Mouse (Mus musculus) gastrocnemius, adult 2 months (tissue): Measurements from ENCODE around the gene Galnt2. TPM values are rescaled to one million over a fixed set of nuclear protein-coding genes. Genes with fewer than 3 reads are reported as not detected.
A peak's percentile ranks its signal among the peaks of the same experiment; 100 is the strongest.

Source experiments
- DNase-seq: peaks from one replicate; pipeline ENCODE4 v3.0.0; 2022
- H3K27ac ChIP-seq: fragments of 200-600 bp; 2 replicates; pipeline ENCODE4 v1.8.1; 2022; ENCODE audit warnings: mild to moderate bottlenecking
- H3K4me3 ChIP-seq: fragments of 200-600 bp; 2 replicates; pipeline ENCODE4 v1.8.1; 2022; ENCODE audit warnings: mild to moderate bottlenecking, moderate library complexity
- CTCF ChIP-seq: fragments of 200-600 bp; IDR thresholded peaks from 2 replicates; pipeline ENCODE4 v1.8.1; 2022; ENCODE audit warnings: antibody characterized with exemption, mild to moderate bottlenecking, moderate library complexity
- intact Hi-C: fragments of 180-260 bp; cut with DNase I; formaldehyde crosslinking; loops from one replicate; pipeline ENCODE4 v1.15.1; 2025
- total RNA-seq, 2 experiments: library from RNA; stranded (reverse); gene quantifications; 2 replicates each; pipeline ENCODE4 v1.2.3; 2021

Gene Galnt2
- total RNA-seq, 2 experiments from 2014 or later: 35.6 to 37.2 TPM

- no peak overlapping the region for H3K27ac ChIP-seq
These were observed 11.0 kb downstream of the Galnt2 start for GRCm38 (mm10) chr8:124242208-124242607.

GRCm38 (mm10) chr8:124242913-124243312 is 11.7 kb downstream of the Galnt2 start:
- Histone ChIP-seq H3K4me3 (no peak overlapping the region), H3K27ac (no peak overlapping the region)
- intact Hi-C loops: no loop called here
- TF ChIP-seq CTCF: no peak
- DNase-seq: no peak

More at GRCm38 (mm10) chr8:124242208-124242607, 11.0 kb downstream of the Galnt2 start:
- DNase-seq: no peak
- intact Hi-C loops: no loop called here
- TF ChIP-seq CTCF: no peak
- no peak overlapping the region for H3K4me3 ChIP-seq

DNA sequence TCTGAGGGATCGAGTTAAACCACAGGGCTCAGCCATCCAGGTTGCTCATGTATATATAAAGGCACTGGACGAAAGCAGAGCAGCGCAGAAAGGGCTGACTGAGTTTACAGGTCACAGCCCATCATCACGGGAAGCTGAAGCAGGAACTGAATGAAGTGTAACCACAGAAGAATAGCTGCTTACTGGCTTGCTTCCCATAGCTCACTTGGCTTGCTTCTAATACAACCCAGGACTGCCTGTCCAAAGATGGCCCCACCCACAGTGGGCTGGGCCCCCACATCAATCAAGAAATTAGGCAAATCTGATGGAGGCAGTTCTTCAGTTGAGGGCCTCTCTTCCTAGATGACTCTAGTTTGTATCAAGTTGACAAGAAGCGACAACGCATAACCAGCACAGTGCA is 16.4 kb downstream of the Galnt2 start:
- Histone ChIP-seq H3K27ac (no peak overlapping the region), H3K4me3 (no peak overlapping the region)
- TF ChIP-seq CTCF: no peak
- intact Hi-C loops: no loop called here
- peak; percentile 11 for DNase-seq

- intact Hi-C loops: no loop called here
- DNase-seq: no peak
- TF ChIP-seq CTCF: no peak
- Histone ChIP-seq H3K4me3 (no peak overlapping the region), H3K27ac (no peak overlapping the region)
These were observed 17.5 kb downstream of the Galnt2 start for GRCm38 (mm10) chr8:124248688-124249087.

- intact Hi-C loops: no loop called here
- Histone ChIP-seq H3K27ac (no peak overlapping the region), H3K4me3 (no peak overlapping the region)
- no peak for DNase-seq
- TF ChIP-seq CTCF: no peak
These were observed 19.1 kb downstream of the Galnt2 start for GRCm38 (mm10) chr8:124250255-124250654.

GRCm38 (mm10) chr8:124250785-124251184 is 19.6 kb downstream of the Galnt2 start:
- H3K27ac ChIP-seq: peak overlapping the region; percentile 8; the same call in 1 of the 2 replicates
- intact Hi-C loops: no loop called here
- DNase-seq: no peak
- H3K4me3 ChIP-seq: no peak overlapping the region
- TF ChIP-seq CTCF: no peak

- Histone ChIP-seq H3K27ac (no peak overlapping the region), H3K4me3 (no peak overlapping the region)
- no peak for TF ChIP-seq CTCF
- no peak for DNase-seq
- intact Hi-C loops: no loop called here
These were observed 21.4 kb downstream of the Galnt2 start for GRCm38 (mm10) chr8:124252533-124252950.

DNA sequence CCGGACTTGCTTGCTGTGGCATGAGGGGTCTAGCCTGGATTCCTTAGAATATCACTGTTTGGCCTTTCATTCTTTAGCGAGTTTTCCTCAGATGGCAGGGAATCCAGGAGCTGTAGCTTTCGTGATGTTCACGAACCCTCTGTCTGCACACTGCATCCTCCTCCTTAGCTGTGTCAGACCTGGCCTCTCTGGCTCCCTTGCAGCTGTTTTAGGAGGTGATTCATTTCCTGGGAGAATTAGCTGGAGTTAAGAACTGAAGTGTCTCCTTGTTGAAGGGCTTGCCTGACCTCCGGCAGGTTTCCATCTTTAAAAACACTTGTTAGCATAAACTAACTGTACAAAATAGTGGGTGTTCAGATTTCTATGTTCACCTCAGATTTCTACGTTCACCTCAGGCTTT is 22.7 kb downstream of the Galnt2 start:
- Histone ChIP-seq H3K27ac (peak overlapping the region; percentile 5; the same call in 1 of the 2 replicates), H3K4me3 (no peak overlapping the region)
- TF ChIP-seq CTCF: no peak
- intact Hi-C loops: no loop called here
- DNase-seq: no peak

GRCm38 (mm10) chr8:124256841-124257240 is 25.6 kb downstream of the Galnt2 start:
- TF ChIP-seq CTCF: no peak
- Histone ChIP-seq H3K4me3 (no peak overlapping the region), H3K27ac (peak overlapping the region; percentile 71)
- intact Hi-C loops: no loop called here
- DNase-seq: peak; percentile 39

DNA sequence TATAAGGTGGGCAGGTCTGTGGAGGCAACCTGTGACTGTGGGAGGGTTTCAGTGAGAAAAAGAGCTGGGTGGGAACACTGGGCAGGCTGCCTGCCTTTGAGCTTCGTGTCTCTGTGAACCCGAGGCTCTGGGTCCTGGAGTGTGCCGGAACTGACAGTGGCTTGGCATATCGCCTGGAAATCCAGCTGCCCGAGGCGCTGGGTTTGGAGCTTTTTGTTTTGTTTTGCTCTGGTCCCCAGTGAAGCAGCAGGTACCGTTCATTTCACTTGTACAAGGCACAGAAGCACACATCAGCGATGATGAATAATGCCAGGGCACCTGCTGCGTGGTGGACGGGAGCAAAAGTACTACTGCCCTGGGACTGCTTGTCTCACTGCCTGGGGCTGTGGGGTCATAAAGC is 26.2 kb downstream of the Galnt2 start:
- H3K4me3 ChIP-seq: peak overlapping the region; percentile 37
- DNase-seq: peak; percentile 80
- TF ChIP-seq CTCF: no peak
- intact Hi-C loops: no loop called here
- peak overlapping the region; percentile 71 for H3K27ac ChIP-seq

GRCm38 (mm10) chr8:124259146-124259545 is 28.0 kb downstream of the Galnt2 start:
- intact Hi-C loops: no loop called here
- no peak for TF ChIP-seq CTCF
- no peak overlapping the region for H3K4me3 ChIP-seq
- H3K27ac ChIP-seq: no peak overlapping the region
- DNase-seq: no peak

DNA sequence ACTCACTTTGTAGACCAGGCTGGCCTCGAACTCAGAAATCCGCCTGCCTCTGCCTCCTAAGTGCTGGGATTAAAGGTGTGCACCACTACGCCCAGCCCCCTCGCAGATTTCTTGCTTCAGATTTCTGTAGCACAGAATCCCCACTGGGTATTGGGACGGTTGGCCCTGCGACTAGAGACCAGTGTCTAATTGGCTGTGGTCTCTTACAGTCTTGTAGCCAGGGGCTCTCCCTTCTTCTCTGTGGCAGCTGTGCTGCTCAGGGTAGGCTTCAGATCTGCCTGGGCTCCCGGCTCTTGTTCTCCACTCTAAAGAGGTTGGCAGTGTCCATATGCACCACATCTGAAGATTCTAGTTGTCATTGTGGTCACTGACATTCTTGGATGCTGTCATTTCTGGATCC is 28.7 kb downstream of the Galnt2 start:
- intact Hi-C loops: no loop called here
- no peak overlapping the region for H3K4me3 ChIP-seq
- TF ChIP-seq CTCF: no peak
- H3K27ac ChIP-seq: no peak overlapping the region
- no peak for DNase-seq

DNA sequence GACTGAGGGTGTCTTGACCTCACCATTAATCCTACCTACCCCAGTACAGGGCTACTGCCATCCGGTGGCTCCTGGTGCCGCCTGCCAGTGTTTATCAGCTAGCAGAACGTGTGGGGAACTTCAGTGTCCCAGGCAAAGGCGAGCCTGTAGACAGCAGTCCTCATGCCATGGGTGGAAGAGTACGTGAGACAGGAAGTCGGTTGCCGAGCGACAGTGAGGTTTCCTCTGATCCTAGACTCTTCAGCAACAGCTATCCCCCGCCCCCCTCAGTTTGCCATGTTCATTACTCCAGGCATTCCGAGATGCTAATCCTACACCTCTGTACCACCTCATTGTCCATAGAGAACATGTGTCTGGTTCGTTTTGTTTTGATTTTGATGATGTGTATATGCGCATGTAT is 29.2 kb downstream of the Galnt2 start:
- intact Hi-C loops: no loop called here
- H3K4me3 ChIP-seq: no peak overlapping the region
- no peak for TF ChIP-seq CTCF

DNA sequence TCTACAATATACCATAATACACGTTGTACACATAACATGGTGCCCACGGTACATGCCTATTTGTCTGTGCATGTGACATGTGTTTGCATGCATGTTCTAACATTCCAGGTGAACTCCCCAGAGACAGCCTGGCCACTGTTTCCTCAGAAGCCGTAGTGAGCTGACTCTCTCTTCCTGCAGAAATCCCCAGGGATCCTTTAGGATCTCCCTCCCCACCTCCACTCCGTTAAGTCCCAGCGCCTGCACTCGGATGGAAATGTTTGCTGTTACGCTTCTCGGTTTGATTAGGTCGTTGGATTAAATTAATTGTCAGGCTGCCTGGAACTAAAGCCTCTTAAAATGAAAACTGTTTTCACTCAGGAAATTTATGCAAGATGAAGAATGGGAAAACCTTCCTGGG is 31.9 kb downstream of the Galnt2 start:
- intact Hi-C loops: no loop called here

More for the DNA sequence above, 29.2 kb downstream of the Galnt2 start:
- no peak for DNase-seq
- H3K27ac ChIP-seq: no peak overlapping the region

DNA sequence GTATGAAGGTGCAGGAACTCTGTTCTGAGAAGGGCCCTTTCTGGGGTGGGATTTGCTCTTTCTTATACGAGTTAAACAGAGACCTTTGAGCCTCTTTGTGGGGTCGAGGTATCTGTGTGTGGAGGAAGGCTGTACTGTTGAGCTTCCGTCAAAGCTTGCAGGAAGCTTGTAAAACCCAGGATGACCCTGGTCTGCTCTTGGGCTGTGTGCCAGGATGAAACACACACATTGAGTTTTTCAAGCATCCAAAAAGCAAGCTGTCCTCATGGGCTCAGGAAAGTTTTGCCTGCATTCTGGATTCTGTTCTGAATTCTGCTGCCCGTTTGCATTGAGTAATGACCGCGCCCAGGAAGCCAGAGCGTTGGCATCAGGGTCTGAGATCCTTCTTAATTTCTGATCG is 32.8 kb downstream of the Galnt2 start:
- Histone ChIP-seq H3K27ac (peak overlapping the region; percentile 83; the same call in 1 of the 2 replicates), H3K4me3 (no peak overlapping the region)
- no peak for DNase-seq
- intact Hi-C loops: no loop called here
- TF ChIP-seq CTCF: no peak

More for the DNA sequence above, 31.9 kb downstream of the Galnt2 start:
- Histone ChIP-seq H3K27ac (peak overlapping the region; percentile 83), H3K4me3 (no peak overlapping the region)
- DNase-seq: no peak
- TF ChIP-seq CTCF: no peak
